Mouse (Mus musculus) cerebellum, adult 9-10 months (tissue): ENCODE data around the gene Arfip2.
A peak's percentile ranks its signal among the peaks of the same experiment; 100 is the strongest.

Experiments used
- DNase-seq: peaks from one replicate; pipeline ENCODE4 v3.0.0; 2022

The Arfip2 gene

DNA sequence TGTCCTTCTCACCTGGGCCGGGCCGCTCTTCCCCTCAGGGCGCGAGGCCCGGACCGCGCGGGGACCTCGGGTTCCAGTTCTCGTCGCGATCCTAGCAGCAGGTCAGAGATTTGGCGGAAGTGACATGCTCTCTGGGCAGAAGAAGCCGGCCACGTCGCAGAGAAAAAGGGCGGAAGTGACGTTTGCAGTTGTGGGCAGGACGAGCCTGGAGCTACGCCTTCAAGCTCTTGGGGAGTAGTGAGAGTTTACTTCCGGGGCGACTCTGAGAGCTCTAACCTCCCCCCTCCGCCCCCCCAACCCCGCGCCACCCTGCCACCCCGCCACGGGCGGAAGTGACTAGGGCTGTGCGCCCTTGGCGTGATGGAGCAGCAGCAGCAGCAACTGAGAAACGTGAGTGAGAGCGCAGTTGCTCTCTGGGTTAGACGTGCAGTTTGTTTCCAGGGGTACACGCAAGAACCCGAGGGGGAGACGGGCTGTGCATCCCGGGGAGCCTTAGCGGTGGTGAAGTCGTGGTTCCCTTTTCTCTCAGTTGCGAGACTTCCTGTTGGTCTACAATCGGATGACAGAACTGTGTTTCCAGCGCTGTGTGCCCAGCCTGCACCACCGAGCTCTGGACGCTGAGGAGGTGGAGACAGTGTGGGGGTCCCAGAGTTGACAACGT lies at the start of gene Arfip2, which contains the start of gene Gm45799:
Arfip2 (minus strand) TSS at position 184 of the 661 bp plus-strand sequence.
Gm45799 (plus strand) TSS at position 320 of the 661 bp plus-strand sequence.
- DNase-seq = peak; percentile 99

DNA sequence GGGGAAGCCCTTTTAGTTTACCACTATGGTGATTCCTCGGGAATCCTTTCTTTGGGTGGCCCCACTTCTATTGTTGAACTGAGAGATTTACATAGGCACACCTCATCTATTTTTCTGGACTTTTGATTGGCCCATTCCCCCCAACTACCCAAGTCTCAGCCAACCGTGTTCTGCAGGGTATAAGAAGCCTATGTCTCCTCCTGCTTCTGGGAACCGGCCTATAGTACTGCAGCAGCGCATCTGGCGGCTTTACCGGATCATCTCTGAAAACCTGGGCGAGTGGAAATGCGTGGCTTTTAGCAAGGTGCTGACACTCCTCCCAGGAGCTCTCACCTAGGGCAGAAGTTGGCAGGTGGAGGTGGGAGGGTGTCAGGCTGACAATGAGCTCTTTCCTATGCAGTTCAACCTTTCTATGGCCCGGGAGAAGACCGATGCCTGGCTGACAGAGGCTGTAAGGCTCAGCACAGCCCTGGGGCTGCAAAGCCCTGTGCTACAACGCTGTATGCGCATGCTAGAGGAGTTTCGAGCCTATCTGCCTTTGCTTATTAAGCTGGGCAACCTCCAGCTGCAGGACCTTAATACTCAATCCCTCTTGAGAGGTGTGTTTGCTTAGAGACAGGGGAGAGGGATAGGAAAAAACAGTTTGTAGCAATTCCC lies 45.5 kb upstream of the Arfip2 start:
- DNase-seq = no peak

DNA sequence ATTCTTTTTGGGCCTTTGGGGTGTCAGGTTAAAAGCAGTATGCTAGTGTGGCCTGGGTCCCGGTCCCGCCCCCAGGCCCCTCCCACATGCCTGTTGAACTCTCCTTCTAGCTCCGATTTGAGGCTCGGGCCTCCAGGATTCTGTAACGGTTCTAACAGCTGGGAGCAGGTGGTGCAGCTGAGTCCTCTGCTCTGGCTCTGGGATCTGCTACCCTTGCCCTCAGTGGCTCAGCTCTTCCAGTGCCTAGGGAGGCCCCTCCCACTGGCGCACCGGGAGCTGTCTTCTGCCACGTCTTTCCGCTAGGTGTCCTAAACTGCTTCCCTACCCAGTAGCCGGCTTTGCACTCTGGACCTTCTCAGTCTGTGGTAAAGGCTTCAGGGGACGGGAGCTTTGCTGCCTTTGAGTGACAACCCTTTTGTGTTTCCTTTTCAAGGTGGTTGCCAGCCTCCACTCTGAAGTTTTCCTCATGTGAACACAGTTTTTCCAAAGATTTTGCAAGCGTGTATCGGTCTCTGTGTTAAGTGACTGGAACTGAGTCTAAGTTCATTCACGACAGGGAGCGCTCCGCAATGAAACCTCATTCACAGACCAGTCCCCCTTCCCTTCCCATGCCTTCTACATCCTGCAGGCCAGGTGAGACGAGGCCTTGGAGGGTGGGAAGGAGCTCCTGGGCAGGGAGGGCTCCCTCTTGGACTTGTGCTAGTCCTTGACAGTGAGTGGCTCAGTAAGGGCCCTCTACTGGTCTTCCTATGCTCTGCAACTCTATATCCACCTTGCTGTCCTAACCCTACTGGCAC lies 10.6 kb upstream of the Arfip2 start, which contains the start of gene Dnhd1:
Dnhd1 (plus strand) TSS at position 189 of the 797 bp plus-strand sequence.
- DNase-seq = peak; percentile 87

DNA sequence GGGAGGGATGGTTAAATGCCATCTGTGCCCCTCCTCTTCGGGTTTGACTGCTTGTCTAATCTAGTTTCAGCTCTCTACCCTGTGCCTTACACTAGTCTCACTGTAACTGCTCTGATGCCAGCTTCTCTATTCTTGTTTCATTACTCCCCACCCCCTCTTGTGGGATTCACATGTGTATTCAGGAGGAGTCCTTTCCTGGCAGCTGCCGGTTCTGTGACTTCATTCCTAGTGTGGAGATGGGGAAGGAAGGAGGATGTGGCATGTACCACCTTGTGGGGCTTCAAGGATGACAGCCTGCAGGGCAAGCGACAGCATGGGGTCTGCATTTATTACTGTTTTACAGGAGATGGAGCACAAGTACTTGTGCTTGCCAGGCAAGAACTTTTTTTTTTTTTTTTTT lies 1.7 kb upstream of the Arfip2 start:
- DNase-seq = peak; percentile 60

DNA sequence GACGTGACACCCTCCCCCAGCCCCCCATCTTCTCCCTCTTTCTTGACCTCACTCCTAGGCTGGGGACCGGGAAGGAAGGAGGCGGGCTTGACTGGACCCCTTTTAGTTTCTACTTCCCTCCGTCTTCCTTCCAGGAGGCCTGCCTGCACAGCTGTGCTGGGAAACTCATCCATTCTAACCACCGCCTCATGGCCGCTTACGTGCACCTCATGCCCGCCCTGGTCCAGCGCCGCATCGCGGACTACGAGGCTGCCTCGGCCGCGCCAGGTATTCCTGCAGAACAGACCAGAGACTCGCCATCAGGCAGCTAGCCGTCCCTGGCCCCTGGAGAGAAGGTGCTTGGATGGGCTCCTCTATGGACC lies 659 bp upstream of the Arfip2 start:
- DNase-seq = no peak

DNA sequence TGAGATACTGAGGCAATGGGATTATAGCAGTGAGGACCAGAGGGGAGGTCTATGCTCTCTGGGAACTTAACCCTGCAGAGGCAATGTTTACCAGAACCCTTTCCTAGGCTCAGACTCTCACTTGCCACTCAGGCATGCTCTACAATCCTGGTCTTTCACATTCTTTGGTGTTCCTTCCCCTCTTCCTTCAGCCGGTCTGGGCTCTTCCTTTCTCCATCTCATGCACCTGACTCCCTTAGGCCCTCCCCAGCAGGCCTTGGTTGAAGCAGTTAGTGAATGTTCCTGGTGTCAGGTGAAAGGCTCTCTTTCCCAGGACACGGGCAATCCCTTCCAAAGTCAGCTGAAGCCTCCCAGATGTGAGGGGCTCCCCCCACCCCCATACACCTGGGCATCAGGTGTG lies 460 bp downstream of the Arfip2 start, which contains the start of gene Timm10b:
Timm10b (plus strand) TSS at position 301 of the 400 bp plus-strand sequence.
- no peak for DNase-seq

DNA sequence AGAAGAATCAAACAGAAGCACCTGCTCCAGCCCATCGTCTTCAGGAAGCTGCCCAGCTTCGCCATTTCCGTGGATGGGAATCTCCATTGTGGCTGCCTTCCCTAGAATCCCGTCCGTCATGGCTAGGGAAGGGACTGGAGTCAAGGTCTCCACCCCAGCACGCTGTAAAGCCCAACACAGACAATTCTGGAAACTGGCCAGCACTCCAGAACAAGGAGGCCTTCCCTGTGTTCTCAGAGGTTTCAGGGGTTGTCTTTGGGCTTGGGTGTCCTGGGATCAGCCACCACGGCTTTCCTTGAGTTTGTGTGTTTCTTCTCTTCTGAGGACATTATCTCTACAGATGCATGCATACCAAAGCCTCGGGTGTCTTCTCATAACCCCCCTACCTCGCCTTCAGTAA lies 912 bp downstream of the Arfip2 start:
- DNase-seq = peak; percentile 70

DNA sequence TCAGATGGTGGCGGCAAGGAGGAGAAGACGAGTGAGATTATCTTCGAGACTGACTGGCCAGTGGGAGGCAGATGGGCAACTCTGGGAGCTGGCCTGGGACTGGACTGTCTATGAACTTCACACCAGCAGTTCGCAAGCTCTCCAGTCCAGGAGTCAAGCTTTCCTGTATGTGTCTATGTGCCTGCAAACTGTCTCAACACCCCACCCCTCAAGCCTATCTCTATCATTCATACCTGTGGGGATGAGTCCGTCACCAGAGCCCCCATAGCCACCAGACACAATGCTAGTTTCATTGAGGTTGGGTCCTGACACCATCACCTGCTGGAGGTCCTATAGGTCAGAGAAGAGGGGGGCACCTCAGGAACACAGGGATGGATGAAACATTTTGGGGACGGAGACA lies 1.4 kb downstream of the Arfip2 start:
- DNase-seq = peak; percentile 52

DNA sequence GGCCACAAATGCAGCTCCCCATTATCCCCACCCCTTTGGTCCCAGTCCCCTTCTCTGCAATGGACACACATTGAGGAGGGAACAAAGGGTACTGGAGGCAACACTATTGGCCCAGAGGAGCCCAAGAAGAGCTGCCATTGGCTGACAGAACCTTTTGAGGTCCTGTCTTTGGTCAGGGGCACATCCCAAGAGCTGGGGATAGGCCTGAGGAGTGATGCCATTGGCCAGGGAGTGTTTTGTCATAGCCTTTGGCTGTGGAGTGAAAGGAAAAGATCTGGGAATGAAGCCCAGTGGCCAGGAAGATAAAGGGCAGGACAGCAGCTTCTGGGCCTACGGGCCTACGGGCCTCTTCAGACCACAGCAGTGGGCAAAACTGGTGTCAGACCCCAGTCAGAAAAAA lies 4.5 kb downstream of the Arfip2 start:
- DNase-seq = no peak

DNA sequence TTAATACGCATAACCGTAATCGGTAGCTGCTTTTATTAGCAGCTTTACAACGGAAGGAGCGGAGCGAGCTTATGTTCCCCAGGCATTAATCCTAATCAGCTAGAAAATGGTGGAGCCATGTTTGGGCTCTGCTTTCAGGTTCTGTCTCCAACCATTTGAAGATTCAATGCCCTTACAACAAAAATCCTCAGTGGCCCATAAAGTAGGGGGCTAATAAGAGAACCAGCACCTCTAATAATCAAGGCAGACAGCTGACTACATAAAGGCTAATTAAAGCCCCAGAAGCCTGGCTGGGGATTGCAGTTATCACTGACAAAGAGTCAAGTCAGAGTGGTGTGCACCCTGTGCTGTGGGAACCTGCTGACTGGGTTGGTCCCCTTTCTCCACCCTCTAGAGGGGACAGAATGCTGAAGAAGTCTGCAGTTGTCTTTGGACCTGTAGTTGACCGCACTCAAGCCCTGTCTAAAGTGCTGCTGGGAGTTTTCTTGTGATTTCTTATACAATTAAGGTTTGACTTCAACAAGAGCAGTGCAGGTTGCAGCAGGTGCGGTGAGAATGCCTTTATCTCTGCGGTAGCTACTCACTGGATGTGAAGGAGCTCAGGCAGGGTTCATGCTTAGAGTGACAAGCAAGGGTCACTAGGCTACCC lies 5.8 kb downstream of the Arfip2 start:
- peak; percentile 44 for DNase-seq

DNA sequence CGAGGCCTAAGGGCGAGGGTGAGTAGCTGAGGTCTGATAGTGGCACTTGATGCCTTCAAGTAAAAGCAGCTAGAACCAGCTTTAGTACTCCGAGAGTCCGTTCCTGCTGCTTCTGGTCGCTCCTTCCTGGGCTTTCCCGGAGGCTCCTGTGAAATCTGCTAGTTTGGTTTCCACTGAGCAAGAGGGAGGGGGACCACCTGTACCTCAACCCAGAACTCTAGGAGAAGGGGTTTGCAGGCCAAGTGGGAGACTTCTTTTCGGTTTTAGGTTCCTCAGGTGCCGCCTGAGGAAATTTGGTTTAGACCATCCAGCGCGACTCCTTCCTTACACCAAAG lies 6.4 kb downstream of the Arfip2 start:
- DNase-seq = no peak

DNA sequence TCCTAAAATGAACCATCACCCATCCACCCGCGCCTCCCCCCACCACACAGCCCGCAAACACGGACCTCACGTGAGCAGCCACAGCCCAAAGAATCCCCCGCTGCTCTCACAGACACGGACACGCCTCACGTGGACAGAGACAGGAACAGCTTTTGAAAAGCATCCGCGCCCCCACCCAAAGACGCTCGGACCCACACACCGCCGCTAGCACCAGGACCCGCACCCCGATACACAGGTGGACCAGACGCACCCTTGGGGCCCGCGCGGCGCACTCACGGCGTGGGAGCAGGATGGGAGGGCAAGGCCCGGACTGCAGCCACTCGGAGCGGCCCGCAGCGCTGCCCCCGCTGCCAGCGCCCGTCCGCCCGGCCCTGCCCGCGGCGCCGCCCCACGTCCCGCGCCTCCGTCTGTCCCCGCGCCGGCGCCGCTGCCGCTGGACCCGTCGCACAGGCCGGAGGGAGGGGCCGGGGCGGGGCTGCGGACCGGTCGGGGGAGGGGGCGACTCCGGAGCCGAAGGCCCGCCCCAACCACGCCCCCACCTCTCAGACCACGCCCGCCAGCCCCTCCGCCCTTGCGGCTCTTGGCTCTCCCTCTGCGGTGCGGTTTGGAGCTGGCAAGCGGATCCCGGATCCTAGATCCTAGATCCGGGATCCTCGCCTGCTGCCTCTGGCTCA lies 7.0 kb downstream of the Arfip2 start, which contains the start of gene Trim3:
Trim3 (minus strand) TSS at position 445 of the 674 bp plus-strand sequence.
- DNase-seq = peak; percentile 92

DNA sequence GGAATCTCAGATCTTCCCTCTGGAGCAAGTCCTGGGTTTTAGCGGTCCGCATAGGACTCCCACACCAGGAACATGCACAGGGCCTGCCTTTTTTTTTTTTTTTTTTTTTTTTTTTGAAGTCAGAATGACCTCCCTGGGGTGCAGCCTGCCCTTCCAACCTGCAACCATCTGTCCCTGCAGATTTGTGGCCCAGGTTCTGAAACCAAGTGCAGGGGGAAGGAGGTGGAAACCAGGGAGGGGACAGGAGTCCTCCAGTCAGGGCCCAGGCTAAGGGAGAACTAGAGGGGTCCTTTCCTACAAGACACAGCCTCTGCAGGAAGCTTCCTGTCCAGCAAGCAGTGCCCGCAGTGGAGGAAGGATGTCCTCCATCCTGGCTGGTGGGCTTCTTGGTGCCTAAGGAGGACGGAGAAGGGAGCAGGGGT lies 7.7 kb downstream of the Arfip2 start:
- DNase-seq = peak; percentile 84

DNA sequence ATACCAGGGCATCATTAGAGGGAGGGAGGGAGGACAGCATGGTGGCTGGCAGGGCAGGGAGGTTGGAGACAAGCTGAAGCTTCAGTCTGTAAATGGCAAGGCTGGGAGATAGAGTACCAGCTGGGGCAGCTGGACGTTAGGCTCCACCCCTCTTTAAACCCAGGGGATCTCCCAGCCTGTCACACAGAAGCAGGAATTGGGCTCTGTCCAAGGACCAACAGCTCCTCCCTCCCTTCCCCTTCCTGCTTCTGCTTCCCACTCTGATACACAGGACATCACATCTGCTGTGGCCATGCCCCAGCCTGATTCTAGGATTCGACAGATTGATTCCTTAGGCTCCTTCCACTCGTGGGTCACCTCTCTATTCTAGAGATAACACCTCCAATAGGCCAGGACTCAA lies 11.6 kb downstream of the Arfip2 start:
- peak; percentile 56 for DNase-seq

DNA sequence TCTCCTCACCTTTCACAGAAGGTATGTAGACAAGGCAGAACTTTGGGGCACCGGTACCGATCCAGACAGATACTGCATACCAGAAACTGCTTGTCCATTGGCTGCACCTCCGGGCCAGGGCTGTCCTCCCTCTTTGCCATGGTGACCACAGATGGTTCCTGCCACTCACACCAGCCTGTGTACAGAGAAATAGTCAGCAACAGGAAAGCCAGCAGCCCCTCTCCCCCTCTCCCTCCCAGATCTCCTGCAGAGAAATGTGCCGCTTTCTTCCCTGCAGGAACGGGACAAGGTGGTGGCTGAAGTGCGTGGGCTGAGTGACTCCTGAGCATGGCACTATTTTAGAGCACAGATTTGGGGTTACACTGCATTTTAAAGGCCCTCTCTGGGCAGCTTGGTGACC lies 14.8 kb downstream of the Arfip2 start:
- DNase-seq = peak; percentile 86

DNA sequence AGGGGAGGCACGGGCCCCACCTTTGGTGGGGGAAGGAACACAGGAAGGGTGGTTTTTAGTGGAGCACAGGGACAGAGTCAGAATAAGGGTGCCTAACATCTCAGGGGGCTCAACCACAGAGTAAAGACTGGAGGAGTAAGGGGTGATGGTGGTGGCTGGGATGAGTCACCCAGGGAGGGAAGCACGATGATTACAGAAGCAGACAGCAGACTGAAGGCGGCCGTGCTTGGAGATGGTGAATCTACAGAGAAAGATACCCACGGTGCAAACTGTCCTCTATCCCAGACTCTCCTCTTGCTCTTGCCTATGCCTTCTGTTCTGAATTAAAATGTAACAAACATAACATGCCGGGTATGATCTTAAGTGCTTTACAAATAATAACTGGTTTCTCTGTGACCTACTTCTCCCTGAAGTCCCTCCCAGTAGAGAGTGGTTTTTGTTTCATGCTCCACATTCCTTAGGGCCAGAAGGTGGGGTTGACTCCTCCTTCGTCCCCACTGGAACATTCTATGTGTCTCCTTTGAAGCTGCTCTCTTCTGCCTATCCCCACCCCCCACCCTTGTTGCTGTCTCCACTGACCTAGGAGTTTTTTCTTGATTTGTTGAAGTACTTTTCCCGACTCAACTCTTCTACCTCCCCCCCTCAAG lies 18.4 kb downstream of the Arfip2 start:
- no peak for DNase-seq

DNA sequence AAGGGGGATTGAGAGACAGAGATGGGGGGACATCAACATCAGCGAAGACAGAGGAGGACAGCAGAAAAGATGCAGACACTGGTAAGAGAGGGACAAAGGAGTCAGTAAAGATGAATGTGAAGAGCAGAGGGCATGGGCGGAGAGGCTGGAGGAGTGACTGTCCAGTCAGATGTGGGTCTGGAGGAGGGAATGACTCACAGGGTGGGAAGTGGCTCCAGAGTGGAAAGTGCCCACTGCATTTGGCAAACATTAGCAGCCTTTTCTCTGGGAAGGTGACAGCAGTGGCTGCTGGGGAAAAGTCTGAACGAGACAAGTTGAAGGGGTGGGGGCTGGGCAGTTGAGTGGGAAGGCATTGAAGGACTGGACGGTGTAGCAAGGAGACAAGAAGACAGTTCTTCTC lies 19.2 kb downstream of the Arfip2 start:
- DNase-seq = no peak

DNA sequence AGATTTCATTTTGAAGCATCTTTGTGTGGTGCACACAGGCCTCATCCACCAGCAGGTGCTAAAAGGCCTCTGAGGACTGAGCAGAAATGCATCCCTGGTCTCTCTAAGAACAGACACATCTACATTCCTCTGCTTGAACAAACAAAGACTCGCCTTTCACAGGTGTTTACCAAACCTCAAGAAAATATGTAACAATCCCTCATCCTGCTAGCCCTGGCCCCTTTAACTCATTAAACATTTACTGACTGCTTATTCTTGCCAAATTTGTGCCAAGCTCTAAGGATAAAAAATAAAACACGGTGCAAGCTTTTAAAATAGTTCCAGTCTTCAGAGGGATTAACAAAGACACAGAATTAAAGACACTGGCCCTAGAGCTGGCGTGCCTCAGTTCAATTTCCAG lies 20.5 kb downstream of the Arfip2 start:
- no peak for DNase-seq

DNA sequence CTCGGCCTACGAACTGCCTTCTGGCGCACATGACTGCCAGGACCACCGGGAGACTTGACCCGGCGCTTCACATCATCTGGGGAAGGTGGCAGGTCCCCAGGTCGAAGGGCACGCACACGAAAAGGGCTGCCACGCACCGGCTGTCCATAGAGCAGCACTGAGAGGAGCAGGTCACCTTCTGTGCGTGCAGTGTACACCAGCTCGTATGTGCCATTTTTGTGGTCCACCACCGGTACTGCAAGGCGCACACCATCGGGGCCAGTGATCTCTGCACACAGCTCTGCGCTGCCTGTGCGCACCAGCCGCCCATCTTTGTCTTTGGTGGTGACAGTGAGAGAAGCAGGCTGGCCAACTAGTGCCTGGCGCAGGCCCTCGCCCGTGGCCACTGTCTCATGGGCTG lies 22.4 kb downstream of the Arfip2 start:
- no peak for DNase-seq

DNA sequence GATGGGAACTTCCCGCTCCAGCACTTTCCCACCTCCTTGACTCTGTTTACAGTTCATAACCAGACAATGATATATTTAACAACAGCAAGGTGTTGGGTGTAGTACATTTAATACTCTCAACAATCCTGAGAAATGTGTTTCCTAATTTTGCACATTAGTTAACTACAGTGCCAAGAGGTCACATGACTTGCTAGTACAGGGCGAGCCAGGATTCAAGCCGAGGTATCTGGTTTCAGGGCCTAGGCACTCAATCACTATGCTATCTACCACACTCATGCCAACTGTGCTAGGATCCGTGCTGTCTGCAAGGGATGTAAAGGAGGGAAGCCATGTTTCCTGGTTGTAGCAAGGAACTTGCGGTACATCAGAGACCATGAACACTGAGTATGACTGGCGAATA lies 23.7 kb downstream of the Arfip2 start:
- DNase-seq = no peak

DNA sequence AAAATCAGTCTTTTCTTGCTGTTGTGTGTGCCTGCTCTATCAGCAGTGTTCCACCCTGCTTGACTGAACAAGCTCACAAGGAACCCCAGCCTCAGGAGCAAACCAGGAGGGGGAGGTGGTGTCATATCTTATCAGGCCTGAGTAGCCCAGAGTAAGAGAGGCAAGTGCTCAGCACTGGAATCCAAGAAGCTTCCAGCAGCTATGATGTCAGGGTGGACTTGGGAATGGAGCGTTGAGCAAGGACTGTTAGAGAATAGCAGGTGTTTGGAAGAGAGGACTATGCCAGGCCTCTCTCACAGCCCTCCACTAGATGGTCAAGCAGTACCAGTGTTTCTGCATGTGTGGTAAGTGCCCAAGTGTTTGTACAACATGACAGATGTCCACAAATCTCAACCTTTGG lies 24.5 kb downstream of the Arfip2 start:
- no peak for DNase-seq

DNA sequence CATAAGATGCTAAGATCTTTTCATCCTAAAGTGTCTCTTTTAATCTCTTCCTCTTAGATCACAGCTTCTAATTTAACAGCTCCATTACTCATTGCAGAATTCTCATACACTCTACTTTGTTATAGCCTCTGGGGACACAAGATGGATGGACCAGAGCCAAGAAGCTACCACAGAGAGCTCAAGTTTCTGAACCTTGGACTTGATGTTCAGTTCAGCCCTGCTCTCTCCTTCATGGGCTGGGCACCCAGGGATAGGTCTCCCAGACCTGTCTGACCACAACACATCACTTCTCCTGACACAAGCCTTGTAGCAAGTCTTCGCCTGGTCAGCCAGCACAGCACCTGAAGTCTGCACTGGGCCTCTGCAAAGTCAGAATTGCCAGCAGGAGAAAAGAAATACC lies 25.8 kb downstream of the Arfip2 start:
- no peak for DNase-seq
